Mouse (Mus musculus) myocyte (in vitro differentiated cells): ENCODE data around the gene Rhoq. TPM values are rescaled to one million over a fixed set of nuclear protein-coding genes. Genes with fewer than 3 reads are reported as not detected.

Experiments
- H3K27me3 ChIP-seq: one replicate; pipeline ENCODE4 v1.6.1; 2011; ENCODE audit not compliant: control insufficient read depth, insufficient read depth, insufficient read length
- H3K36me3 ChIP-seq: one replicate; pipeline ENCODE4 v1.6.1; 2011; ENCODE audit not compliant: control insufficient read depth, insufficient read depth
- H3K4me2 ChIP-seq: one replicate; pipeline ENCODE4 v1.6.1; 2011; ENCODE audit warnings: low read depth, control low read depth
- H3K4me3 ChIP-seq: one replicate; pipeline ENCODE4 v1.5.1; 2011; ENCODE audit warnings: mild to moderate bottlenecking, control low read depth, moderate library complexity
- H3K79me2 ChIP-seq: one replicate; pipeline ENCODE4 v1.6.1; 2011; ENCODE audit not compliant: control insufficient read depth, insufficient read depth
- H3ac ChIP-seq: one replicate; pipeline ENCODE4 v1.6.1; 2011; ENCODE audit not compliant: control insufficient read depth, insufficient read length
- CEBPB ChIP-seq: IDR thresholded peaks from 2 replicates; pipeline ENCODE4 v1.6.1; 2011; ENCODE audit warnings: mild to moderate bottlenecking, moderate library complexity; ENCODE audit not compliant: poor library complexity, insufficient read depth, severe bottlenecking
- E2F4 ChIP-seq: IDR thresholded peaks from one replicate; pipeline ENCODE4 v1.6.1; 2011; ENCODE audit warnings: mild to moderate bottlenecking, control low read depth, moderate library complexity; ENCODE audit not compliant: insufficient read depth
- MAX ChIP-seq: IDR thresholded peaks from one replicate; pipeline ENCODE4 v1.6.1; 2011; ENCODE audit warnings: low read depth, mild to moderate bottlenecking, control low read depth
- MYOD1 ChIP-seq, 3 experiments: IDR thresholded peaks; one replicate each; pipeline ENCODE4 v1.6.1; 2011; ENCODE audit warnings: control low read depth in 2 of 3, low read depth in 2 of 3, mild to moderate bottlenecking in 2 of 3, moderate library complexity in 1 of 3; ENCODE audit not compliant: insufficient read length in 2 of 3, control insufficient read depth in 1 of 3
- MYOG ChIP-seq, 3 experiments: IDR thresholded peaks; one replicate each; pipeline ENCODE4 v1.6.1; 2011; ENCODE audit warnings: control low read depth in 2 of 3, low read depth in 2 of 3, mild to moderate bottlenecking in 2 of 3; ENCODE audit not compliant: insufficient read length in 2 of 3, control insufficient read depth in 1 of 3, insufficient read depth in 1 of 3
- POLR2A ChIP-seq: IDR thresholded peaks from one replicate; pipeline ENCODE4 v1.6.1; 2011; ENCODE audit warnings: low read depth, mild to moderate bottlenecking, control low read depth, moderate library complexity; ENCODE audit not compliant: insufficient read length
- POLR2AphosphoS2 ChIP-seq: IDR thresholded peaks from one replicate; pipeline ENCODE4 v1.6.1; 2011; ENCODE audit warnings: low read depth, control low read depth; ENCODE audit not compliant: insufficient read length
- REST ChIP-seq: IDR thresholded peaks from one replicate; pipeline ENCODE4 v1.6.1; 2011; ENCODE audit warnings: mild to moderate bottlenecking, control low read depth, moderate library complexity; ENCODE audit not compliant: insufficient read depth, insufficient read length
- SRF ChIP-seq: IDR thresholded peaks from one replicate; pipeline ENCODE4 v1.6.1; 2011; ENCODE audit warnings: low read depth; ENCODE audit not compliant: control insufficient read depth, insufficient read length
- TCF12 ChIP-seq: IDR thresholded peaks from one replicate; pipeline ENCODE4 v1.6.1; 2011; ENCODE audit warnings: mild to moderate bottlenecking, control low read depth; ENCODE audit not compliant: poor library complexity, insufficient read depth, severe bottlenecking
- TCF3 ChIP-seq: IDR thresholded peaks from one replicate; pipeline ENCODE4 v1.6.1; 2011; ENCODE audit warnings: low read depth, control low read depth; ENCODE audit not compliant: insufficient read length
- USF1 ChIP-seq: IDR thresholded peaks from one replicate; pipeline ENCODE4 v1.6.1; 2011; ENCODE audit warnings: low read depth, mild to moderate bottlenecking, control low read depth, moderate library complexity
- polyA plus RNA-seq: library from polyadenylated mRNA; unstranded; fragments of >200 nt; fragmentation: generic; extraction: Trizol; gene quantifications from one replicate; pipeline ENCODE4 v1.2.1, GENCODE M21; 2012; ENCODE audit warnings: missing spikeins

Rhoq gene
- polyA plus RNA-seq, 1 experiment, result 60.0 TPM

- H3K36me3 ChIP-seq, result peaks cover 38% of the 10 kb centered on the region
- H3K4me3 ChIP-seq, result no peak overlapping the region
- H3K27me3 ChIP-seq, result no peaks in the 10 kb centered on the region
- peaks cover 94% of the 10 kb centered on the region for H3K79me2 ChIP-seq
- H3ac ChIP-seq, result no peak overlapping the region
- TF ChIP-seq CEBPB (no peak), POLR2AphosphoS2 (peak; percentile 52), POLR2A (peak; percentile 4)
- no peak overlapping the region for H3K4me2 ChIP-seq
Measured at GRCm38 (mm10) chr17:86970026-86970750, 7.3 kb downstream of the Rhoq start.

GRCm38 (mm10) chr17:86971036-86971435 is 8.2 kb downstream of the Rhoq start:
- Histone ChIP-seq H3ac (no peak overlapping the region), H3K4me2 (no peak overlapping the region), H3K36me3 (peaks cover 40% of the 10 kb centered on the region), H3K27me3 (no peaks in the 10 kb centered on the region), H3K79me2 (peaks cover 89% of the 10 kb centered on the region), H3K4me3 (no peak overlapping the region)
- TF ChIP-seq REST (no peak), E2F4 (no peak), USF1 (no peak), POLR2A (no peak), MAX (no peak), TCF12 (no peak), MYOD1 (IDR thresholded peaks at IDR 0.05; ENCODE audit: control insufficient read depth in 1 of 3, insufficient read length in 2 of 3, low read depth in 2 of 3) (no peak), TCF3 (no peak), POLR2AphosphoS2 (no peak), SRF (no peak), MYOG (IDR thresholded peaks at IDR 0.05; ENCODE audit: control insufficient read depth in 1 of 3, insufficient read depth in 1 of 3, insufficient read length in 2 of 3, low read depth in 2 of 3) (no peak), CEBPB (no peak)

- Histone ChIP-seq H3K27me3 (no peaks in the 10 kb centered on the region), H3K4me2 (no peak overlapping the region), H3K4me3 (no peak overlapping the region), H3K79me2 (peaks cover 81% of the 10 kb centered on the region), H3K36me3 (peaks cover 45% of the 10 kb centered on the region), H3ac (no peak overlapping the region)
- TF ChIP-seq REST (no peak), E2F4 (no peak), TCF3 (no peak), CEBPB (no peak), MYOD1 (IDR thresholded peaks at IDR 0.05; ENCODE audit: control insufficient read depth in 1 of 3, insufficient read length in 2 of 3, low read depth in 2 of 3) (no peak), POLR2A (no peak), MAX (no peak), TCF12 (no peak), USF1 (no peak), SRF (no peak), POLR2AphosphoS2 (no peak), MYOG (IDR thresholded peaks at IDR 0.05; ENCODE audit: control insufficient read depth in 1 of 3, insufficient read depth in 1 of 3, insufficient read length in 2 of 3, low read depth in 2 of 3) (no peak)
Measured at GRCm38 (mm10) chr17:86971860-86972259, 9.0 kb downstream of the Rhoq start.

- Histone ChIP-seq H3K27me3 (no peaks in the 10 kb centered on the region), H3K4me3 (no peak overlapping the region), H3K4me2 (no peak overlapping the region), H3K79me2 (peaks cover 80% of the 10 kb centered on the region), H3ac (no peak overlapping the region), H3K36me3 (peaks cover 48% of the 10 kb centered on the region)
- TF ChIP-seq MAX (no peak), E2F4 (no peak), TCF12 (no peak), POLR2AphosphoS2 (no peak), MYOD1 (IDR thresholded peaks at IDR 0.05; ENCODE audit: control insufficient read depth in 1 of 3, insufficient read length in 2 of 3, low read depth in 2 of 3) (no peak), USF1 (no peak)
Measured at GRCm38 (mm10) chr17:86973097-86973496, 10.2 kb downstream of the Rhoq start.

- Histone ChIP-seq H3K4me2 (no peak overlapping the region), H3ac (no peak overlapping the region)
Measured at GRCm38 (mm10) chr17:86976387-86976786, 13.5 kb downstream of the Rhoq start.

More at GRCm38 (mm10) chr17:86976387-86976786, 13.5 kb downstream of the Rhoq start:
- Histone ChIP-seq H3K4me3 (no peak overlapping the region), H3K27me3 (no peaks in the 10 kb centered on the region), H3K36me3 (peaks cover 51% of the 10 kb centered on the region), H3K79me2 (peaks cover 59% of the 10 kb centered on the region)
- TF ChIP-seq POLR2AphosphoS2, result peak; percentile 61
- no peak for TF ChIP-seq TCF3
- TF ChIP-seq SRF, result no peak
- TF ChIP-seq TCF12, result no peak
- no peak for TF ChIP-seq MAX
- no peak for TF ChIP-seq USF1
- TF ChIP-seq POLR2A, result no peak
- TF ChIP-seq MYOG (IDR thresholded peaks at IDR 0.05; ENCODE audit: control insufficient read depth in 1 of 3, insufficient read depth in 1 of 3, insufficient read length in 2 of 3, low read depth in 2 of 3), result no peak
- no peak for TF ChIP-seq E2F4
